Mouse (Mus musculus): ENCODE results near the gene Vmn1r203. TPM values are rescaled to one million over a fixed set of nuclear protein-coding genes. Genes with fewer than 3 reads are reported as not detected.
"Not testable (repeated sequence)": the region's sequence is repeated elsewhere in the genome, so short reads cannot be mapped to it uniquely, and the experiment has no call there.

Gene Vmn1r203
- polyA plus RNA-seq (2012), result not detected in 2 replicates

DNA sequence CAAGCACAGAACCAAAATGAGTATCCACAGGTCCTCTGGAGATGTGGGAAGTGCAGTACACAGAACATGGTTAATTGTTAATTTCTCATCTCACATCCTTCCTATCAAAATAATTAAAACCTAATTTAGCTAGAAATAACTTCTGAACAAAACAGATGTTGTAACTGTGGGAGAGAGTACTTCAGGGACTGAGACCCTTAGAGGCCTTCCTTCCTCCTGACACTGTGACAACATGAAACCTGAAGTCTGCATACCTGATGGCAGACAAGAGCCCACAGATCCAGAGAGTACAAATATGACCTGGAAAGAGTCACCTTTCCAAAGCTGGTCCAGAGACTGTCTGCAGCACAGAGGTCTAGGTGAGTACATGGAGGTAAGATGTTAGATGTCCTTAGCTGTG lies at the start of gene Vmn1r203:
Gene Vmn1r203 (plus strand): TSS at position 301 of the 400 bp plus-strand sequence.
- no peak for TF ChIP-seq GATA1 (IDR thresholded peaks at IDR 0.05; ENCODE audit: low read length)

DNA sequence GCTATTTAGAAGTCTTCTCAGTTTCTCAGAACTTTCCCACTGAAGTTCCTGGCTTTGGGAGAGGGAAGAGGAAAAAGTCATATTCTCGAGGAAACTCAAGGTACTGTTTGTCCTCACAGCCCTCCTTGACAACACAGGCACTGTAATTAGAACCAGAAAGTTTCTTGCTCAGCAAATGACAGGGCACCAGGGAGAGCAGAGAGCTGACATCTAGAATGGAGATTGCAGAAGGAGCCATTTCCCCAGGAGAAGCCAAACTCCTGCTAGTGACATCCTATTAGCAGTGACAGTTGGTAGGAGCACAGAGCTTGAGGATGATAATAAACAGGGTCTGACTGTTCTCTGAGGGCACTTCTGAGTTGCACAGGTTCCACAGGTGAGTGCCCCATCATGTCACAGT lies 46.3 kb upstream of the Vmn1r203 start, which contains the start of gene Vmn1r201:
Gene Vmn1r201 (plus strand): TSS at position 301 of the 400 bp plus-strand sequence.
- no peak for TF ChIP-seq GATA1 (IDR thresholded peaks at IDR 0.05; ENCODE audit: low read length)

DNA sequence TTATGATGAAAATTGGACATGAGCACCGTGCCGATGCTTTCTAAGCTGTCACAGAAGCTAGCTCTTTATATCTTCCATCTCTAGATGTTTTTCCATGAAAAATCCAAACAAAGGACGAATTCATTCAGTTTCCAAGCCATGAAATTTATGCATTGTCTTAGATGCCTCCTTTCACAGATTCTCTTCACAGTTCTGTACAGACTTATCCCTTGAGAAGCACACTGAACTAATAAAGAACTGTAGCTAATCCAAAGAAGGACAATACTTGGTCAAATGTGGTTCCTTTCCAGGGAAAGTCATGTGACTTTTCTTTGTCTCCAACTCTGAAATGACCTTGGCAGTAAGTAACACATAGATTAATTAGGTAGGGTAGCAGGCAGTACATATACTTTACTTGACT lies 15.5 kb upstream of the Vmn1r203 start:
- TF ChIP-seq GATA1 (IDR thresholded peaks at IDR 0.05; ENCODE audit: low read length), result no peak

DNA sequence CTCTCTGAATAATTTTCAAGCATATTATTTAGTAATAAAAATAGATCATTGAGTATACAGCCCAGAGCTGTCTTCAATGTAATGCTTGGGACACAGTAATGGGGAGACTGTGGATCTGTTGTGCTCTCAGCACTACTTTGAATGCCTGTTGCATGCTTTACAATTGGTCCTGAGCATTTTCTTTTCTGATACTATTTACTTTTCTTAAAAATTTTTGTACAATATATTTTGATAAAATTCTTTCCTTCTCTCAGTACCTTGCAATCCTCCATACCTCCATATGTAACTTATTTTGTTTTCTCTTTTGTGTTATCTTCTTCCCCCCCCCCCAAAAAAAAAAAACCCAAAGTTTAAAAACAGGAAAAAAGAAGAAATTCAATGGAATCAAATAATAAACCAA lies 12.6 kb upstream of the Vmn1r203 start, which contains the start of gene Vmn1r202:
Gene Vmn1r202 (minus strand): TSS at position 101 of the 400 bp plus-strand sequence.
- TF ChIP-seq GATA1 (IDR thresholded peaks at IDR 0.05; ENCODE audit: low read length), result no peak

DNA sequence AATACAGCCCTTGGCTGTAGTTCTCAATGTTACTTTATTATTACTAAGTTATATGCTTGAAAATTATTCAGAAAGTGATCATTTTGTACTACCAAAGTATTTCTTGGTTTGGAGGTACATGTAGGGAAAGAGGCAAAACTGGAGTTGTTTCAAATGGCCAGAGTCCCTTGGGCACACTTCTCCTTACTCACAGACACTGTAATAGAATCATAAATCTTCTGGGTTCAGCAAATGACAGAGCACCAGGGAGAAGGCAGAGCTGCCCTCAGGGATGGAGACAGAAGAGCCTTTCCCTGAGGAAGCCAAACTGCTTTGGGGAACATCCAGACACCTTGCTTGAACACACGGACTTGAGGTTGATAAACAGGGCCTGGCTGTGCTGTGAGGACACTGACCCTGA lies 35.0 kb downstream of the Vmn1r203 start, which contains the start of gene Vmn1r204:
Gene Vmn1r204 (plus strand): TSS at position 301 of the 400 bp plus-strand sequence.
- TF ChIP-seq GATA1 (IDR thresholded peaks at IDR 0.05; ENCODE audit: low read length), result not testable (repeated sequence)

Other genes starting within 250 kb of the Vmn1r203 start
- not detected in 2 replicates for gene Vmn1r195, start 247.6 kb upstream of the Vmn1r203 start, polyA plus RNA-seq (2012)
- not detected in 2 replicates for gene Vmn1r196, start 228.2 kb upstream of the Vmn1r203 start, polyA plus RNA-seq (2012)
- gene Vmn1r197, start 193.5 kb upstream of the Vmn1r203 start, polyA plus RNA-seq (2012), result not detected in 2 replicates
- not detected in 2 replicates for gene Vmn1r198, start 167.8 kb upstream of the Vmn1r203 start, polyA plus RNA-seq (2012)
- gene Vmn1r199, start 138.3 kb upstream of the Vmn1r203 start, polyA plus RNA-seq (2012), result not detected in 2 replicates
- not detected in 2 replicates for gene Vmn1r200, start 127.7 kb upstream of the Vmn1r203 start, polyA plus RNA-seq (2012)
- not detected in 2 replicates for gene Vmn1r201, start 46.2 kb upstream of the Vmn1r203 start, polyA plus RNA-seq (2012)
- not detected in 2 replicates for gene Vmn1r202, start 12.7 kb upstream of the Vmn1r203 start, polyA plus RNA-seq (2012)
- not detected in 2 replicates for gene Vmn1r204, start 35.1 kb downstream of the Vmn1r203 start, polyA plus RNA-seq (2012)
- gene Vmn1r205, start 74.9 kb downstream of the Vmn1r203 start, polyA plus RNA-seq (2012), result not detected in 2 replicates
- not detected in 2 replicates for gene Vmn1r206, start 106.1 kb downstream of the Vmn1r203 start, polyA plus RNA-seq (2012)
- not detected in 2 replicates for gene Vmn1r207-ps, start 211.5 kb downstream of the Vmn1r203 start, polyA plus RNA-seq (2012)